Mouse (Mus musculus): Measurements from ENCODE around the gene Astn2. TPM values are rescaled to one million over a fixed set of nuclear protein-coding genes. Genes with fewer than 3 reads are reported as not detected.

Astn2 gene
- polyA plus RNA-seq (2015; fragmentation: Nextera tagmentation; extraction: Ambion mirVana) = 0.11 and 0.15 TPM in 2 replicates

DNA sequence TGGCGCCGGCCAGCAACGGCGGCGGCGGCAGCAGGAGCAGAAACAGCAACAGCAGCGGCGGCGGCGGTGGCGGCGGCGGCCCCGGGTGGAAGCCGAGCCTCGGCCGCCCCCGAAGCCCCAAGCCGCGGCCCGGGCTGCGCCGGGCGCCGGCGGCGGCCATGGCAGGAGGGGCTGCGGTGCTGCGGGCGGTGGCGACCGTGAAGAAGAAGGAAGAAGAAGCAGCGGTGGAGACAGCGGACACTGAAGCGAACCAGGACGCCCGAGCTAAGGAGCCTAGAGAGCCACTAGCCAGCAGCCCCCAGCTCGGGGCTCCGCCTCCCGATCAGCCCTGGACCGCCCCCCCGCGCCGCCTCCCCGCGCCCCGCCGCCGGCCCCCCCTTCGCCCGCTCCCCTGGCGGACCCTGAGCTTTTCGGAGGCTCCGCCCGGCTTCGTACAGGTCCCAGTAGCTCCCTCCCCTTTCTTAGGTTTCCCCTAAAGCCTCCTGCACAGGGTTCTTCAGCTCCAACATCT, at the start of gene Astn2:
Gene Astn2, minus strand, starts transcription at position 411 of the 511 bp plus-strand sequence.
- Histone ChIP-seq H3K4me3 (replicated peaks; ENCODE audit: low read length) (peak within 1 kb of the TSS; percentile 70), H3K36me3 (ENCODE audit: control insufficient read depth, insufficient read depth, low read length) (no peaks in the 10 kb centered on the region), H3K9me3 (replicated peaks; ENCODE audit: control insufficient read depth, low read length) (no peaks in the 10 kb centered on the region), H3K27me3 (ENCODE audit: control insufficient read depth, insufficient read depth, low read length) (peaks cover 21% of the 10 kb centered on the region), H3K27ac (ENCODE audit: low read length) (no peak within 1 kb of the TSS), H3K9ac (ENCODE audit: low read length) (peak within 1 kb of the TSS; percentile 74), H3K4me2 (ENCODE audit: low read depth, low read length) (peak within 1 kb of the TSS; percentile 94), H3K4me1 (ENCODE audit: control insufficient read depth, insufficient read depth, low read length) (peaks cover 5% of the 10 kb centered on the region; the same call in 1 of the 2 replicates)
- ATAC-seq (ENCODE audit: insufficient read depth, low FRiP score) = peak; percentile 71; the same call in 1 of the 2 replicates
- WGBS = under 1% methylated on average over 30 of the region's 56 CpGs

DNA sequence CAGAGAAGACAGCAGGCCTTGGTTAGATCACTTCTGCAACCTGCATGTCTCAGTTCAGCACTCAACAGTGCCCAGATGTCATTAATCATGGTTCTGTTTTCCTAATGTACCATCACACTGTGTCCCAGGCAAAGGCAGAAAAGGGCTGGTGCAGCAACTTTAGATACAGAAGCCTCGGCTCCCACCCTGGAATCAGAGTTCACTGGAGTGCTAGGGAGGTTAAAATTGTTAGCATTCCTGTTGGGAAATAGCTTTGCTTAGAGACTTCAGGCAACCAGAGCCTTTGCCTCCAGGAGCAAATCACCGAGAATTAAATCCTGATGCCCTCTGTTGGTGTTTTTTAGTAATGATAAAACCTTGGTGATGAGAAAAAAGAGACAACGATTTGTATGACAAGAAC, 45.7 kb upstream of the Astn2 start:
- no peak for ATAC-seq (ENCODE audit: insufficient read depth, low FRiP score)

DNA sequence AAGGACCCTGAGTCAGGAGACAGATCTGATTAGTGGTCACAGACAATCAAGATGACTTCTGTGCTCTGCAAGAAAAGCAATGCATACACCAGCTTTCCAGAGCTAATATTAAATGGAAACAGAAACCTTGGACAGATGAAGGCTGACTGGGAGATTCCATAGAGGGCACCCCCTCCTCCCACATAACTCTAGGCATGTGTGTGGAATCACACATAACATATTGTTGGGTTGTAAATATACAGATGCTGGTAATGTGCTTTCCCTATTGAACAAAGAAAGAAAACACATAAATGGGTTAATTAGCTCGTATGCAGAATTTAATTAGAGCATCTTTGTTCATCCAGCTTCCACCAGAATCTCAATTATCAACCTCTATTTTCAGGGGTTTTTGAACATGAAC, 26.8 kb upstream of the Astn2 start:
- Histone ChIP-seq H3K4me1 (ENCODE audit: control insufficient read depth, insufficient read depth, low read length) (no peaks in the 10 kb centered on the region), H3K27me3 (ENCODE audit: control insufficient read depth, insufficient read depth, low read length) (no peaks in the 10 kb centered on the region), H3K36me3 (ENCODE audit: control insufficient read depth, insufficient read depth, low read length) (no peaks in the 10 kb centered on the region), H3K9me3 (replicated peaks; ENCODE audit: control insufficient read depth, low read length) (no peaks in the 10 kb centered on the region), H3K4me3 (replicated peaks; ENCODE audit: low read length) (no peak overlapping the region), H3K4me2 (ENCODE audit: low read depth, low read length) (no peak overlapping the region), H3K9ac (ENCODE audit: low read length) (no peak overlapping the region), H3K27ac (ENCODE audit: low read length) (no peak overlapping the region)
- 48% methylated on average over 1 of the region's 1 CpGs for WGBS
- no peak for ATAC-seq (ENCODE audit: insufficient read depth, low FRiP score)

More for the DNA sequence above, 45.7 kb upstream of the Astn2 start:
- Histone ChIP-seq H3K4me3 (replicated peaks; ENCODE audit: low read length) (no peak overlapping the region), H3K9me3 (replicated peaks; ENCODE audit: control insufficient read depth, low read length) (no peaks in the 10 kb centered on the region), H3K9ac (ENCODE audit: low read length) (no peak overlapping the region), H3K27ac (ENCODE audit: low read length) (no peak overlapping the region), H3K27me3 (ENCODE audit: control insufficient read depth, insufficient read depth, low read length) (no peaks in the 10 kb centered on the region), H3K36me3 (ENCODE audit: control insufficient read depth, insufficient read depth, low read length) (no peaks in the 10 kb centered on the region), H3K4me1 (ENCODE audit: control insufficient read depth, insufficient read depth, low read length) (no peaks in the 10 kb centered on the region), H3K4me2 (ENCODE audit: low read depth, low read length) (no peak overlapping the region)
- WGBS = 19% methylated on average over 3 of the region's 3 CpGs

DNA sequence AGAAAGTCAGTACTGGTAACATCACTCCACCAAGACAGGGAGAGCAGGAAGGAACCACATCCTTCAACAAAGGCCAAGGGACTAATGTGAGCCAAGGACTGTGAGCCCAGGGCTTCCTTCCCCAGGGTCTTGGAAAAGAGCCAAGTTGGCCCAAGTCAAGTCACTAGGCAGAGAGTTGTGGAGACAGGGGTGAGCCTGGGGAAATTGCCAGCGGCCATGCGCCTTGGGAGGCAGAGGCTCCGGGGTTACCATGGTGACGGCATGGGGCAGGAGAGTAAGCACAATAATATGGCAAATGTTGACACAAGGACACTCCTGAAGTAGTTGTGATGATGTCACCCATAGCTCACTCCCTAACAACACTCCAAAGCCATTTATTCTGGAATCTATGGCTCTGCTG, 21.4 kb upstream of the Astn2 start:
- H3K9me3 ChIP-seq (replicated peaks; ENCODE audit: control insufficient read depth, low read length) = no peaks in the 10 kb centered on the region
- H3K27ac ChIP-seq (ENCODE audit: low read length) = no peak overlapping the region
- no peak overlapping the region for H3K4me3 ChIP-seq (replicated peaks; ENCODE audit: low read length)
- WGBS = 52% methylated on average over 4 of the region's 4 CpGs
- no peak overlapping the region for H3K9ac ChIP-seq (ENCODE audit: low read length)
- no peaks in the 10 kb centered on the region for H3K4me1 ChIP-seq (ENCODE audit: control insufficient read depth, insufficient read depth, low read length)
- H3K4me2 ChIP-seq (ENCODE audit: low read depth, low read length) = no peak overlapping the region
- no peaks in the 10 kb centered on the region for H3K27me3 ChIP-seq (ENCODE audit: control insufficient read depth, insufficient read depth, low read length)
- no peak; the same call in 1 of the 2 replicates for ATAC-seq (ENCODE audit: insufficient read depth, low FRiP score)
- no peaks in the 10 kb centered on the region for H3K36me3 ChIP-seq (ENCODE audit: control insufficient read depth, insufficient read depth, low read length)

DNA sequence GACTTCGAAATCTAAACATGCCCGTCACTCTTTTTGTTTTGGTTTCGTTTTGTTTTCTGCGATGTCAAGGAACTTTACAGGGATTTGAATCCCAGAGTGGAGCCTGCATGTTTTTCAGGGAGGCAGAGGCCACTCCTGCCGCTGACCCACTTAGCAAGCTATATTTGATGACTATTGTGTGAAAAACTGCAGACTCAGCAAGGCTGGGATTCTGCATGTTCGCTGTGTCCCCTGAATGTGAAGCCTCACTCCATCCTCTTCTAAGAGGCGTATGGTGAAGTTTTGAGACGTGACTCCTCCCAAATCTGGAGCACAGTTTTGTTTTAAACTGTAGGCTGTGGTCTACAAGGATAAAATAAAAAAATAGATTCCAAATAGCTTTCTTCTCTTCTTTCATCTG, 10.4 kb upstream of the Astn2 start:
- Histone ChIP-seq H3K4me3 (replicated peaks; ENCODE audit: low read length) (peak overlapping the region; percentile 34), H3K9me3 (replicated peaks; ENCODE audit: control insufficient read depth, low read length) (no peaks in the 10 kb centered on the region), H3K36me3 (ENCODE audit: control insufficient read depth, insufficient read depth, low read length) (no peaks in the 10 kb centered on the region), H3K9ac (ENCODE audit: low read length) (0 out of 2 replicates have a peak overlapping the region, but pooled peaks have one; percentile 6), H3K27ac (ENCODE audit: low read length) (no peak overlapping the region), H3K4me2 (ENCODE audit: low read depth, low read length) (peak overlapping the region; percentile 23), H3K4me1 (ENCODE audit: control insufficient read depth, insufficient read depth, low read length) (no peaks in the 10 kb centered on the region), H3K27me3 (ENCODE audit: control insufficient read depth, insufficient read depth, low read length) (no peaks in the 10 kb centered on the region)
- ATAC-seq (ENCODE audit: insufficient read depth, low FRiP score) = no peak
- WGBS = 54% methylated on average over 8 of the region's 8 CpGs

DNA sequence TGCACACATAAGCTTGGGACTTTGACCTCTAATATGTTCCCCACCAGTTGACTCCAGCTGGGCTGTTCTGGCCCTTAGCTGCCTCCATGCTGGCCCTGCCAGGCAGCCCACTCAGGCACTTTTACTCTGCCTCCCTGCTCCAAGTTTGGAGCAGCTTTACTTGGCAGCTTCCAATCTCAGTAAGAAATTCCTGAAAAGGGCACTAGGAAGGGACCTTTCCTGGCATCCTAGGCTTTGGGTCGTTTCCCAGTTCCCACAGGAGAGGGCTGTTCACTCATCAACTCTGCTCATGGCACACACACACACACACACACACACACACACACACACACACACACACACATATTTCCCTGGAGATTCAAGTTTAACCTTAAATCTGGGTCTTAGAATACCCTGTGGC, 675 bp upstream of the Astn2 start:
- peaks cover 21% of the 10 kb centered on the region for H3K27me3 ChIP-seq (ENCODE audit: control insufficient read depth, insufficient read depth, low read length)
- WGBS = 20% methylated on average over 1 of the region's 1 CpGs

DNA sequence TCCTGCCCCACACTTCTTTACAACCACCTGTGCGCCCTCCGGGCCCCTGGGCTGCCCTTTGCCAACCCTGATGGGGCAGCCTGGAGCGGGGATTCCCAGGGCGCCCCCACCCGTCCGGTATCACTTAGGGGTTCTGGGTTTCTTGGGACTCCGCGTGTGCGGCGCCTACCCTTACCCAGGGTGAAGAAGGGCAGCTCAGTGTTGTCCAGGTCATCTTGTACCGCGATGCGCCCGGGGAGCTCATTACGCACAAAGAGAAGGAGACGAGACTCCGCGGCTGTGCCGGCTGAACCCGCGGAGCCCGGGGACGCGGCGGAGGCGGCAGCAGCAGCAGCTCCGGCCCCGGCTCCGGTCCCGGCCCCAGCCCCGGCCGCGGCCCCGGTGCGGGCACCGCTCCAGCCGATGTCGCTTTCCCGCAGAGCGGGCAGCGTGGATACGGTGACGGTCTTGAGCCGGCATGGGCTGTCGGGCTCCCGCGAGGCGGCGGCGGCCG, 657 bp downstream of the Astn2 start:
- Histone ChIP-seq H3K9ac (ENCODE audit: low read length) (peak overlapping the region; percentile 74), H3K4me3 (replicated peaks; ENCODE audit: low read length) (peak overlapping the region; percentile 70), H3K36me3 (ENCODE audit: control insufficient read depth, insufficient read depth, low read length) (no peaks in the 10 kb centered on the region), H3K27ac (ENCODE audit: low read length) (no peak overlapping the region), H3K27me3 (ENCODE audit: control insufficient read depth, insufficient read depth, low read length) (peaks cover 21% of the 10 kb centered on the region), H3K4me1 (ENCODE audit: control insufficient read depth, insufficient read depth, low read length) (peaks cover 5% of the 10 kb centered on the region; the same call in 1 of the 2 replicates), H3K4me2 (ENCODE audit: low read depth, low read length) (peak overlapping the region; percentile 94), H3K9me3 (replicated peaks; ENCODE audit: control insufficient read depth, low read length) (no peaks in the 10 kb centered on the region)
- under 1% methylated on average over 44 of the region's 51 CpGs for WGBS
- ATAC-seq (ENCODE audit: insufficient read depth, low FRiP score) = peak; percentile 46; the same call in 1 of the 2 replicates

More for the DNA sequence above, 675 bp upstream of the Astn2 start:
- ATAC-seq (ENCODE audit: insufficient read depth, low FRiP score) = no peak
- Histone ChIP-seq H3K4me1 (ENCODE audit: control insufficient read depth, insufficient read depth, low read length) (peaks cover 5% of the 10 kb centered on the region; the same call in 1 of the 2 replicates), H3K9me3 (replicated peaks; ENCODE audit: control insufficient read depth, low read length) (no peaks in the 10 kb centered on the region), H3K4me3 (replicated peaks; ENCODE audit: low read length) (no peak overlapping the region), H3K27ac (ENCODE audit: low read length) (no peak overlapping the region), H3K36me3 (ENCODE audit: control insufficient read depth, insufficient read depth, low read length) (no peaks in the 10 kb centered on the region), H3K9ac (ENCODE audit: low read length) (no peak overlapping the region), H3K4me2 (ENCODE audit: low read depth, low read length) (no peak overlapping the region)

DNA sequence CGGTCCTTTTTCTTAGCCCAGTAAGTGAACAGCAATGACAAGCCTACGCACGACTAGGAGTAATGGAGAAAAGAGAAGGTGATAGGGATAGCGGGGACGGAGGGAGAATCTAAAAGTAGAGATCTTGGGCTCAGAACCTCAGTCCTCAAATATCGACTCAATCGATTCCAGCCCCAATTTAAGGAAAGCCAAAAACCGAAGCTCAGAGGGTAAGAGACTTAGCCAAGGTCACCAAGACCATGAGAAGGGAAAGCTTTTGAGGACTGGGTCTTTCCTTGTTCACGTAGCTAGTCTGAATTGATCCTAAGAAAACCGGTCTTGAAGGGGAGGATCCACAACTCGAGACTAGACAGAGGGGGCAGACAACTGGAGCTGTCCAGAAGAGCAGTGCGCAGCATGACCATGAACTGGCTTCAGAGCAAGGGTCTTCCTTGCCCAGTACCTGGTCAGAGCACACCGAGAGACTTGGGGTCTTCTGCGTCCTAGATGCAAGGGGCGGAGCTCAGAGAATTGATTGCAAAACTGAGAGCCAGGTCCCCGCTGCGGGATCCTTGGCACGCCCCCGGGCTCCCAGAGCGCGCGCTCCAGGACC, 1.2 kb downstream of the Astn2 start:
- WGBS = under 1% methylated on average over 22 of the region's 22 CpGs
- no peak overlapping the region for H3K27ac ChIP-seq (ENCODE audit: low read length)
- no peak for ATAC-seq (ENCODE audit: insufficient read depth, low FRiP score)
- H3K9ac ChIP-seq (ENCODE audit: low read length) = peak overlapping the region; percentile 74
- no peaks in the 10 kb centered on the region for H3K9me3 ChIP-seq (replicated peaks; ENCODE audit: control insufficient read depth, low read length)
- peaks cover 5% of the 10 kb centered on the region; the same call in 1 of the 2 replicates for H3K4me1 ChIP-seq (ENCODE audit: control insufficient read depth, insufficient read depth, low read length)
- H3K36me3 ChIP-seq (ENCODE audit: control insufficient read depth, insufficient read depth, low read length) = no peaks in the 10 kb centered on the region
- peaks cover 21% of the 10 kb centered on the region for H3K27me3 ChIP-seq (ENCODE audit: control insufficient read depth, insufficient read depth, low read length)
- peak overlapping the region; percentile 70 for H3K4me3 ChIP-seq (replicated peaks; ENCODE audit: low read length)
- H3K4me2 ChIP-seq (ENCODE audit: low read depth, low read length) = peak overlapping the region; percentile 94

DNA sequence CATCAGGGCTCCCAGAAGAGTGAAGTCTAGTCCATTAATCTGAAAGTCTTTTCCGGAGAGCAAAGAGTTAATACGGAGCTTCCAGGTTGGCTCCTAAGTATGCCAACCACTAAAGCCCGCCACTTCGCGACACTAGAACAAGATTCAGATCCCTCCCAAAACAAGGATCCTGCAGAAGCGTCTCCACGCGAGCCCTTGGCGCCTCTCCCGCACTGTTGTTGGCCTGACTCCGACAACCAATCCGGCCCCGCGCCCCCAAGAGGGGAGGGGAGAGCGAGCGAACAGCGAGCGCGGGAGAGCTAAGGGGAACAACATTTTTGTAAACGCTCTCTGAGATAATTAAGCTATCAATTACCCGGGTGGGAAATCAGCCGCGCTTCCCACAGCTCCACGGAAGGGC, 1.8 kb downstream of the Astn2 start:
- Histone ChIP-seq H3K27ac (ENCODE audit: low read length) (no peak overlapping the region), H3K4me3 (replicated peaks; ENCODE audit: low read length) (peak overlapping the region; percentile 70), H3K9me3 (replicated peaks; ENCODE audit: control insufficient read depth, low read length) (no peaks in the 10 kb centered on the region), H3K9ac (ENCODE audit: low read length) (no peak overlapping the region), H3K36me3 (ENCODE audit: control insufficient read depth, insufficient read depth, low read length) (no peaks in the 10 kb centered on the region), H3K4me1 (ENCODE audit: control insufficient read depth, insufficient read depth, low read length) (peaks cover 5% of the 10 kb centered on the region; the same call in 1 of the 2 replicates), H3K27me3 (ENCODE audit: control insufficient read depth, insufficient read depth, low read length) (peaks cover 21% of the 10 kb centered on the region), H3K4me2 (ENCODE audit: low read depth, low read length) (peak overlapping the region; percentile 94)
- WGBS = under 1% methylated on average over 24 of the region's 24 CpGs
- no peak for ATAC-seq (ENCODE audit: insufficient read depth, low FRiP score)
